Mouse (Mus musculus) neural tube, embryonic 11.5 days (tissue): Measurements from ENCODE around the gene Sik1. TPM values are rescaled to one million over a fixed set of nuclear protein-coding genes. Genes with fewer than 3 reads are reported as not detected.

ENCODE experiments used
- ATAC-seq: fragments of 200-750 bp; cut with Nextera tagmentation; 2 replicates; pipeline ENCODE4 v1.8.0; 2017; ENCODE audit warnings: moderate number of reproducible peaks, mild to moderate bottlenecking, moderate TSS enrichment, moderate library complexity; ENCODE audit not compliant: insufficient read depth, low FRiP score, low TSS enrichment
- DNase-seq: peaks from one replicate; pipeline ENCODE4 v3.0.0-alpha.2; 2015; ENCODE audit warnings: low spot score
- H3K27ac ChIP-seq: fragments of 300-500 bp; sonication (generic); 2 replicates; pipeline ENCODE4 v1.5.1; 2014; ENCODE audit warnings: low read depth, mild to moderate bottlenecking, low read length
- H3K27me3 ChIP-seq: fragments of 300-500 bp; sonication (generic); 2 replicates; pipeline ENCODE4 v1.6.1; 2014; ENCODE audit warnings: mild to moderate bottlenecking, low read length, mixed read lengths; ENCODE audit not compliant: control insufficient read depth, insufficient read depth
- H3K36me3 ChIP-seq: fragments of 300-500 bp; sonication (generic); 2 replicates; pipeline ENCODE4 v1.6.1; 2014; ENCODE audit warnings: mild to moderate bottlenecking, low read length, moderate library complexity, mixed read lengths; ENCODE audit not compliant: control insufficient read depth, insufficient read depth
- H3K4me1 ChIP-seq: fragments of 300-500 bp; sonication (generic); 2 replicates; pipeline ENCODE4 v1.6.1; 2014; ENCODE audit warnings: low read length, mixed read lengths; ENCODE audit not compliant: control insufficient read depth, insufficient read depth
- H3K4me2 ChIP-seq: fragments of 300-500 bp; sonication (generic); 2 replicates; pipeline ENCODE4 v1.6.1; 2014; ENCODE audit warnings: low read depth, mild to moderate bottlenecking, moderate library complexity
- H3K4me3 ChIP-seq: fragments of 300-500 bp; sonication (generic); 2 replicates; pipeline ENCODE4 v1.5.1; 2014; ENCODE audit warnings: low read depth, low read length
- H3K9ac ChIP-seq: fragments of 300-500 bp; sonication (generic); 2 replicates; pipeline ENCODE4 v1.6.1; 2014; ENCODE audit warnings: mild to moderate bottlenecking, low read length
- H3K9me3 ChIP-seq: fragments of 300-500 bp; sonication (generic); 2 replicates; pipeline ENCODE4 v1.6.1; 2016; ENCODE audit warnings: low read length; ENCODE audit not compliant: control insufficient read depth
- WGBS: fragments of 180-500 bp; shearing (Covaris S2); extraction: QIAGEN DNeasy Blood & Tissue Kit; methylation state at CpG from one replicate; pipeline ENCODE4 v1.1.7; 2014; 5-methylcytosine and 5-hydroxymethylcytosine counted together
- polyA plus RNA-seq: library from polyadenylated mRNA; unstranded; fragments of >200 nt; fragmentation: Nextera tagmentation; extraction: Ambion mirVana; gene quantifications from 2 replicates; pipeline ENCODE4 v1.2.1, GENCODE M21; 2014

Sik1 gene
- polyA plus RNA-seq, 1 experiment from 2014 or later = 18.3 TPM

DNA sequence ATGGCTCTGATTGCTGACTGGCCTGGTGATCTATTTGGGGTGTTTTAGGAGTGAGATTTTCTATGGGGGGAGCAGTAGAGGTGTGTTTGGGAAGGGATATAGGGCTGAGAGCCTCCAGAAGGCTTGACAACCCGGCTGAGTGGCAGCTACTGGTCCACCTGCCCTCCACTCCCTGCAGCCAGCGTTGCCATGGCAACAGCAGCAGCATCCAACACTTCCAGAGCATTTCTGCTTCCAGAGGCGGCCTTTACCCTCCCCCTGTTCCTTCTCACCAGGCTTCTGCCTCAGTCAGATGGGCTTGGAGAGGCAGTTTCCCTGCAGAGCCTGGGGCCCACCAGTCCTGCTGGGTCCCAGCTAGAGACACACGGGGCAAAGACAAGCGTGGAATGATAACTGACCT lies 38.4 kb downstream of the Sik1 start:
- Histone ChIP-seq H3K9me3 (no peaks in the 10 kb centered on the region), H3K27ac (no peak overlapping the region), H3K27me3 (no peaks in the 10 kb centered on the region), H3K4me2 (no peak overlapping the region), H3K4me1 (peaks cover 7% of the 10 kb centered on the region; the same call in 1 of the 2 replicates), H3K4me3 (no peak overlapping the region), H3K9ac (no peak overlapping the region), H3K36me3 (no peaks in the 10 kb centered on the region)
- DNase-seq (peak; percentile 52), ATAC-seq (no peak)
- 37% methylated on average over 5 of the region's 5 CpGs for WGBS

DNA sequence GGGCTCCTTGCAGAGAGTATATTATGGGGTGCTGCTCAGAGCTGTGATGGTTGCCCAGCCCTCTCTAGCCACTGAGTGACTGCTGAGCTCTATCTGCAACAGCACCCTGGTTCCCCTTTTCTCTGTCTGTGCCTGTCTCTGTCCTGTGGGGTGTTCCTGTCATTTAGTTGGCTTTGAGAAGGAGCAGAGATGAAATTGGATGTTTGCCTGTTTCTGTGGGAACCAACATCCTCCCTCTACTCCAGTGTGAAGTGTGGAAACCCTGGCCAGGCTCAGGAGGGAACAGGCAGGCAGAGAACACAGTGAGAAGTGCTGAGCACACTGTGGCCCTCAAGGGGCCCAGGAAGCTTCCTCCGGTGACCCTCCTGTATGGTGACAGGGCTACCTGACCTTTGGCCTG lies 40.8 kb downstream of the Sik1 start:
- Histone ChIP-seq H3K4me2 (no peak overlapping the region), H3K4me1 (peaks cover 7% of the 10 kb centered on the region; the same call in 1 of the 2 replicates), H3K9me3 (no peaks in the 10 kb centered on the region), H3K9ac (no peak overlapping the region), H3K27me3 (no peaks in the 10 kb centered on the region), H3K27ac (no peak overlapping the region), H3K36me3 (no peaks in the 10 kb centered on the region), H3K4me3 (no peak overlapping the region)
- WGBS = 84% methylated on average over 1 of the region's 1 CpGs
- no peak for ATAC-seq
- no peak for DNase-seq

DNA sequence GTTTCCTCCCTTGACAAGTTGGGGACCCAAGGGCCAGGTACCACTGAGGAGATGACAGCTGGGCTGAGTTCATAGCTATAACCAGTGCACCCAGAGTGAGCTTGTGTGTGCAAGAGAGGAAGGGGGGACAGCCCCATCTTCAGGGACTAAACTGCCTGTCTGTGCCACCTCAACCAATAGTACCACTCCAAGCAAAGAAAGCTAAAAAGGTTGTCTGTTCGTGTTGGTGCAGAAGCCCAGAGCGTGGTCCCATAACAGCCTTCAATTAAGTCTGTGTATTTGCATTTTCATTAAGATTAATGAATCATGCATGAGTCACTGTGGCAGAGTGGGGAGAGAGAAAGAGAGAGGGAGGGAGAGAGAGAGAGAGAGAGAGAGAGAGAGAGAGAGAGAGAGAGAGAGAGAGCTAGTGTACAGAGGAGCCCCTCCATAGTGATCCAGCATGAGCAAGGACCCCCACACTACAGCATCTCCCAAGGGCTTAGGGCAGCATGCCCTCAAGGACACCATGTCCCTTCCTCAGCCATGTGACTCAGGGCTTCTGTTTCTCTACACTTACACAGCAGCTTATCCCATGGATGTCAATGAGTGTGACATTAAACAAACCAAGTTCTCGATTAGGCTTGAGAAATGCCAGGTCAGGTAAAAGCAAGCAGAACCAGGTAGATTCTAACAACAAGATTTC lies 41.5 kb downstream of the Sik1 start:
- Histone ChIP-seq H3K4me2 (no peak overlapping the region), H3K27me3 (no peaks in the 10 kb centered on the region), H3K4me3 (no peak overlapping the region), H3K36me3 (no peaks in the 10 kb centered on the region), H3K9me3 (no peaks in the 10 kb centered on the region), H3K4me1 (peaks cover 7% of the 10 kb centered on the region; the same call in 1 of the 2 replicates), H3K9ac (no peak overlapping the region), H3K27ac (no peak overlapping the region)
- WGBS = 78% methylated on average over 3 of the region's 3 CpGs
- DNase-seq (no peak), ATAC-seq (no peak)

DNA sequence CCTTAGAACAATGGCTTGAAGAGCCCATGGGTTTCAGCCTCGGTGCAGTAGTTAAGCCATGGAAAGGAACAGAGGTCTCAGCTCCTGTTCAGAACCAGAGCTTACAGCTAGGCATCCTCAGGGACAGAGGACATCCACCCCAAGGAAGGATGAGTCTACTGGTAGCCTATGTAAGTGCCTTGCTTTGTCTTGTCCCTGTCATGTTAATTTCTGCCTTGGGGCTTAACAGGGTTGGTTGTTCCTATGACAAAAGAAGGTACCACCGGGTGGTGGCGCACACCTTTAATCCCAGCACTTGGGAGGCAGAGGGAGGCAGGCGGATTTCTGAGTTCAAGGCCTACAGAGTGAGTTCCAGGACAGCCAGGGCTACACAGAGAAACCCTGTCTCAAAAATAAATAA lies 44.3 kb downstream of the Sik1 start:
- no peaks in the 10 kb centered on the region for H3K36me3 ChIP-seq
- DNase-seq (no peak), ATAC-seq (no peak)
- H3K4me2 ChIP-seq = no peak overlapping the region
- no peaks in the 10 kb centered on the region for H3K27me3 ChIP-seq
- H3K9ac ChIP-seq = no peak overlapping the region
- no peaks in the 10 kb centered on the region for H3K4me1 ChIP-seq
- H3K4me3 ChIP-seq = no peak overlapping the region
- WGBS = 43% methylated on average over 4 of the region's 4 CpGs
- no peaks in the 10 kb centered on the region for H3K9me3 ChIP-seq
- H3K27ac ChIP-seq = no peak overlapping the region

DNA sequence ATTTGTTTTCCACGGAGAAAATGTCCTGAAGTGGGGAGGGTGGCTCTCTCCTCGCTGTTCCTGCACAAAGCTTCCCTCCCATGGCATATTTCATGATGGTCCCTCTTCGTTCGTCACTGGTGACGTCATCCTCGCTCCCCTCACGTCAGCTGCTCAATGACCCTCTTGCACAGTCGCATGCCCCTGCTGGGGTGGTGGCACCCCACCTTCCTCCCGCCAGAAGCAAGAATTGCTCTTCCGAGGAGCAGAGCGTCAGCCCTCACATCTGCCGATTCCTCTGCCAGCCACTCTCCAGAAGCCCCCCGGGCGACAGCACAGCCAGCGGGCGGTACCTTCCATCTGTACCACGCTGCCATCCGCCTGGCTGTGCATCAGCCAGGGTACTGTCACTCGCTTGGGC lies 45.7 kb downstream of the Sik1 start:
- Histone ChIP-seq H3K4me3 (no peak overlapping the region), H3K9me3 (no peaks in the 10 kb centered on the region), H3K4me1 (no peaks in the 10 kb centered on the region), H3K27ac (no peak overlapping the region), H3K4me2 (peak overlapping the region; percentile 3; the same call in 1 of the 2 replicates), H3K27me3 (no peaks in the 10 kb centered on the region), H3K9ac (no peak overlapping the region), H3K36me3 (no peaks in the 10 kb centered on the region)
- DNase-seq = no peak
- no peak for ATAC-seq
- WGBS = 49% methylated on average over 19 of the region's 19 CpGs

DNA sequence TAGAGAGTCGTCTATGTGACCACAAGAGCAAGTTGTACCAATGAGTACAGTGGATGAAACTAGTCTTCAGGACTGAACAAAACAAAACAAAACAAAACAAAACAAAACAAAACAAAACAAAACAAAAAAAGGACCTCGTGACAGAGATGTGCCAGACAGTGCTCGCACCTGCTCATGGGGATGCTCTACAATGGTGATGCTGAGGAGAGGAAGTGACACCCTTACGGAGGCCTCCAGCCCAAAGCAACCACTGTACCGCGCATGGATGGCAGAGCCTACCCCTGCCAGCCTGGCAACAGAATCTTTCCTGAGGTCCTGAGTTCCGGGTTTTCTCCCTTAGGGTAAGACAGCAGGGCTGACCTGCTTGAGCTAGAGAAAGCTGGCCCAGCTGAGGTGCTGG lies 46.5 kb downstream of the Sik1 start:
- Histone ChIP-seq H3K36me3 (no peaks in the 10 kb centered on the region), H3K27ac (no peak overlapping the region), H3K4me1 (no peaks in the 10 kb centered on the region), H3K9ac (no peak overlapping the region), H3K4me2 (no peak overlapping the region), H3K9me3 (no peaks in the 10 kb centered on the region), H3K4me3 (no peak overlapping the region), H3K27me3 (no peaks in the 10 kb centered on the region)
- ATAC-seq (no peak), DNase-seq (no peak)
- 92% methylated on average over 7 of the region's 7 CpGs for WGBS

DNA sequence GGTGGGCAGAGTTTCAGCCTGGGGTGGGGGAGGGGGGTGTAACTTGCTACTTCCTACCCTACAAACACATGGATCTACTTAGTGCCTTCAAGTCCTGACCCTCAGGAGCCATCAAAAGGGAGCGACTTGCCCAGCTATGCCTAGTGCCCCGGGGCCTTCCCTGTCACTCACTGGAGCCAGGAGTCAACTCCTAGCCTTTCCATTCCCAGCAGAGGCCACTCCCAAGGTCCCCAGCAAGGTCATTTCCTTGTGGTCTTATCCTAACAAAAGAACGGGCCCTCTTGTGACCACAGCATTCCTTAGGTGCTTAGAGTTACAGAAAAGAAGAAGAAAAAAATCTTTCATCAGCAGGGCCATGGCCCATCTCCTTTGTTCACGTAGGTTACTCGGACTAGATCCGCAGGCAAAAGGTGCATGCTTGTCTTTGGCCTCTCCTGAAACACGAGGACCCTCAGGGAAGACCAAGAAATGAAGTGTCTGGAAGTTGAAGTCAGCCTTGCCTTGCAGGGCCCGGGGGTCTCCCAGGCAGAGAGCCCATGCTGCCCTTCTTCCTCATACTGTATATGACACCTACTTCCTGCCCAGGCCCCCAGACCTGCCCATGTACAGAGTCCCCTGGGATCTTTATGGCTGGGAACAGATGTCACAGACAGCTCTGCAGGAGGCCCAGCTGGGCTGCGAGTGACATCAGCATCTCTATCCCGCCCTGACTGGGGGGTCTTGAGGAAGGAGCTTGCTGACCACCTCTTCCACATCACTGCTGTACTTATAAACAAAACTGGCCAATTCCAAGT lies 47.3 kb downstream of the Sik1 start:
- DNase-seq (no peak), ATAC-seq (no peak)
- H3K36me3 ChIP-seq = no peaks in the 10 kb centered on the region
- H3K9me3 ChIP-seq = no peaks in the 10 kb centered on the region
- H3K27ac ChIP-seq = no peak overlapping the region
- no peak overlapping the region for H3K4me2 ChIP-seq
- H3K27me3 ChIP-seq = no peaks in the 10 kb centered on the region
- WGBS = 59% methylated on average over 10 of the region's 10 CpGs
- no peaks in the 10 kb centered on the region for H3K4me1 ChIP-seq
- H3K4me3 ChIP-seq = no peak overlapping the region
- H3K9ac ChIP-seq = no peak overlapping the region

DNA sequence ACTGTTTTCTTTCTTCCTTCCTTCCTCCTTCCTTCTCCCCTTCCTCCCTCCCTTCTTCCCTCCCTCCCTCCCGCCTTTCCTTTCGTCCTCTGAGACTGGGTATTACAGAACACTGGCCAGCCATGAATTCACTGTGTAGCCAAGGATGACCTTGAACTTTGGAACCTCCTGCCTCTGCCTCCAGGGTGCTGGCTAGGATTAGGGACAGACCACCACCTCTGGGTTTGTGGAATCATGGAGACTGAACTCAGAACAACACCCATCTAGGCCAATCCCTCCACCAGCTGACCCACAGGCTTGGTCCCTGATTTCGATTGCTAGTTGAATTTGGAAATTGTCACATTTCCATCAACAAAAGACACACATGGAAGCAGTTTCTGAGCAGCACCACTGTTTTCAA lies 49.1 kb downstream of the Sik1 start:
- Histone ChIP-seq H3K27ac (no peak overlapping the region), H3K27me3 (no peaks in the 10 kb centered on the region), H3K36me3 (no peaks in the 10 kb centered on the region), H3K4me3 (no peak overlapping the region), H3K9ac (no peak overlapping the region), H3K4me1 (no peaks in the 10 kb centered on the region), H3K9me3 (no peaks in the 10 kb centered on the region), H3K4me2 (no peak overlapping the region)
- no peak for DNase-seq
- no peak for ATAC-seq
- 51% methylated on average over 3 of the region's 3 CpGs for WGBS

DNA sequence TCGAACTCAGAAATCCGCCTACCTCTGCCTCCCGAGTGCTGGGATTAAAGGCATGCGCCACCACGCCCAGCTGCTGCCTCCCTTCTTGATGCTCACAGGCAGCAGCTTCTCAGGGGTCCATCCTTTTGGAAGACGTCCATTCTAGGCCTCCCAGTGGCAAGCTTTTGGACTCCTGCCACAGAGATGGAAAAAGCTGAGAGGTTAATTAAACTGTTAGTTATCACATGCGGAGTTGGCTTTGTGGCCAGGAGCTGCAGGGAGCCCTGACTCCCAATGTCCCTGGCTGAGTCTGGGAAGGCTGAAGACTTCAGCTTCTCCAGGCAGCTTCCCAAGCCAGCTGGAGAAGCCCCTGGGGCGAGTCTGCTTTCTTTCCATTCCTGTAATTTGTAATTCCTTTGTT lies 49.6 kb downstream of the Sik1 start:
- Histone ChIP-seq H3K4me3 (no peak overlapping the region), H3K9ac (no peak overlapping the region), H3K9me3 (no peaks in the 10 kb centered on the region), H3K36me3 (no peaks in the 10 kb centered on the region), H3K27ac (no peak overlapping the region), H3K27me3 (no peaks in the 10 kb centered on the region), H3K4me1 (no peaks in the 10 kb centered on the region), H3K4me2 (no peak overlapping the region)
- 51% methylated on average over 8 of the region's 8 CpGs for WGBS
- ATAC-seq (no peak), DNase-seq (no peak)
